Mouse (Mus musculus): Measurements from ENCODE around the gene Ext2. TPM values are rescaled to one million over a fixed set of nuclear protein-coding genes. Genes with fewer than 3 reads are reported as not detected.
A peak's percentile ranks its signal among the peaks of the same experiment; 100 is the strongest.

Gene Ext2
- polyA plus RNA-seq, 1 experiment from 2014 or later, result 126 TPM

DNA sequence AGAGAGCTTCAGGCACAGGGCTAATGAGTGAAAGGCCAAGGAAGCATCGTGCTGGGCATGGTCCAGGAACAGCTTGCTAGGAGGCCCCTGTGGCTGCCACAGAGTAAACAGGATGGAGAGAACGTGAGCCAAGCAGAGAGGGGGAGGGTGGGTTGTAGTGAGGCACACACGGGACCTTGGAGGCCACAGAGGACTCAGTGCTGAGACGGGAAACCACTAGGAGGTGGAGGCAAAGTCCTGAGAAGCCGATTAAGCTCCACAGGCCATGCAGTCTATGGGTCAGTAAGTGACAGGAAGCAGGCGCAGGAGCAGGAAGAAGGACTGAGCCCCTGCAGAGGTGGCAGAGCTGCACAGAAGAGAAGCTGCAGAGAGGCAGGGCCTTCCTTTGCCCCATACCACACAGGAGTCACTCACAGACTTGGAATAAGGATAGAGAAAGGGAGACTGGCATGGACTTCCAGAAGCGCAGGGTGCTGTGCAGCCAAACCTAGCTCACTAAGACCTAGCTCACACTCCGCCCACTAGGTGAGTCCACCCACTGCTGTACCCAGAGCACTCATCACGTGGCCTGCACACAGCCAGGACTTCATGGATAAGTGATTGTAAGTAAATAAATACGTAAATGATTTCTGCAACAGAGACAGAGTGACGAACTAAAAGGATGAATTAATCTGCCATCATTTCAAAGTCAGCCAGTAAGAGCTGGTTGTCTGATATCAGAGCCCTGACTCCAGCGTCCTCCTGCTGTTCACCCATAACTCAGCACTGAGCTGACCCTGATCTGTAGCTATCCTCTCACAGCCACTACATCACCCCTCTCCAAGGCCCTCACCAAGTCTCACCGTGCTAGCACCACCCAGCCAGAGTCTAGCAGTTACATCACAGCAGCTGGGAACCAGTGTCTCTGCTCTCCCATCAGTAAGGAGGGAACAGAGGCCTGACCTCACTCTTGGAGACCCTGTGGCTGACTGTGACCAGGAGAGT is 30.6 kb downstream of the Ext2 start:
- H3K9ac ChIP-seq (replicated peaks; ENCODE audit: low read length), result 0 out of 2 replicates have a peak overlapping the region, but pooled peaks have one; percentile 14
- H3K9me3 ChIP-seq (ENCODE audit: low read length), result no peaks in the 10 kb centered on the region
- 0 out of 2 replicates have a peak overlapping the region, but pooled peaks have one; percentile 12 for H3K4me2 ChIP-seq (replicated peaks; ENCODE audit: low read depth, low read length)
- peaks cover 33% of the 10 kb centered on the region for H3K36me3 ChIP-seq (ENCODE audit: insufficient read depth, low read length)
- WGBS, result 38% methylated on average over 13 of the region's 13 CpGs
- peak overlapping the region; percentile 49 for H3K27ac ChIP-seq (ENCODE audit: low read length)
- no peak overlapping the region for H3K4me3 ChIP-seq (ENCODE audit: low read length)
- ATAC-seq (ENCODE audit: low FRiP score, low TSS enrichment), result peak; percentile 88
- H3K4me1 ChIP-seq (ENCODE audit: insufficient read depth, low read length), result peaks cover 12% of the 10 kb centered on the region
- no peaks in the 10 kb centered on the region for H3K27me3 ChIP-seq (ENCODE audit: insufficient read depth, low read length)

DNA sequence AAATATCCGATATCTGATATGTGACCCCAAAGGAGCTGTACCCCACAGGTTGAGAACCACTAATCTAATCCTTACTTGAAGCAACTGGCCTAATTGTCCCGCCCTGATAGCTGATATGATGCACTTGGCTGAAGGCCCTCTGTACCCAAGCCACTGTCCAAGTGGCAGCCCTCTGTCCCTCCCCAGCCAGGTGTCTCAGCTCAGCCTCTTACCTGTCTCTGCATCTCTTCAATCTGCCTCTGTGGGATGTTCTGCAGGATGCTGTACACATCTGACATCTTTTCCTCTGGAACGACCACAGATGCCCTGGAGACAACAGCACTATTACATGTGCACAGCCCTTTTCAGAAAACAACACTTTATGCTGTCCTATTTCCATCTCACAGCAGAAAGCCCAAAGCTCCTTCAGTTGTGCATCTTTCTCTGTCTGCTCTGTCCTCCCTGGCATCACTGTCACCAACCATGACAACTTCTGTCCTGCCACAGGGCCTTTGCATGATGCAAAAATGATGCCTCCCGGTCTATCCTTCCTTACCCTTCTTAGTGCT is 31.5 kb downstream of the Ext2 start:
- no peak overlapping the region for H3K4me2 ChIP-seq (replicated peaks; ENCODE audit: low read depth, low read length)
- H3K4me1 ChIP-seq (ENCODE audit: insufficient read depth, low read length), result peaks cover 16% of the 10 kb centered on the region
- H3K27me3 ChIP-seq (ENCODE audit: insufficient read depth, low read length), result no peaks in the 10 kb centered on the region
- no peak overlapping the region for H3K9ac ChIP-seq (replicated peaks; ENCODE audit: low read length)
- no peak overlapping the region for H3K4me3 ChIP-seq (ENCODE audit: low read length)
- ATAC-seq (ENCODE audit: low FRiP score, low TSS enrichment), result no peak
- H3K36me3 ChIP-seq (ENCODE audit: insufficient read depth, low read length), result peaks cover 26% of the 10 kb centered on the region
- peak overlapping the region; percentile 49; the same call in 1 of the 2 replicates for H3K27ac ChIP-seq (ENCODE audit: low read length)
- no peaks in the 10 kb centered on the region for H3K9me3 ChIP-seq (ENCODE audit: low read length)
- 83% methylated on average over 4 of the region's 4 CpGs for WGBS

DNA sequence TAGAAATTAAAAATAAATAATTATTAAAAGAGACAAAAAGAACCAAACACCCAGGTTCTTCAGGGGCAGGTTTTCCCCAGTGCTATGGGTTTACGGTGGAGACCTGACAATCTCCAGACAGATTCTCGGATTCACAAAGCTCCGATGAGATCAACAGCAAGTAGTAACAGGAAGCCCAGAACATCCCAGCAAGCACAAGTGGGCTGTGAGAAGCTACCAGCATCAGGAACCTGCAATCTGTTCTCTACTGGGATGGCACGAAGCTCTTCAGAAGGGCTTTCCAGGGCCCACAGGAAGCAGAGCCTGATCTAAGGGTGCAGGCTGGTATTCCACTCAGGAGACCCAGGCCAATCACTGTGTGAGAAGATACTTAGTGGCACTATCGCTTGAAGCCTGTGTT is 33.8 kb downstream of the Ext2 start:
- Histone ChIP-seq H3K27me3 (ENCODE audit: insufficient read depth, low read length) (no peaks in the 10 kb centered on the region), H3K36me3 (ENCODE audit: insufficient read depth, low read length) (peaks cover 14% of the 10 kb centered on the region; the same call in 1 of the 2 replicates), H3K9me3 (ENCODE audit: low read length) (no peaks in the 10 kb centered on the region), H3K4me1 (ENCODE audit: insufficient read depth, low read length) (peaks cover 24% of the 10 kb centered on the region), H3K27ac (ENCODE audit: low read length) (no peak overlapping the region), H3K9ac (replicated peaks; ENCODE audit: low read length) (no peak overlapping the region), H3K4me3 (ENCODE audit: low read length) (no peak overlapping the region), H3K4me2 (replicated peaks; ENCODE audit: low read depth, low read length) (no peak overlapping the region)
- ATAC-seq (ENCODE audit: low FRiP score, low TSS enrichment), result no peak
- 87% methylated on average over 5 of the region's 5 CpGs for WGBS

DNA sequence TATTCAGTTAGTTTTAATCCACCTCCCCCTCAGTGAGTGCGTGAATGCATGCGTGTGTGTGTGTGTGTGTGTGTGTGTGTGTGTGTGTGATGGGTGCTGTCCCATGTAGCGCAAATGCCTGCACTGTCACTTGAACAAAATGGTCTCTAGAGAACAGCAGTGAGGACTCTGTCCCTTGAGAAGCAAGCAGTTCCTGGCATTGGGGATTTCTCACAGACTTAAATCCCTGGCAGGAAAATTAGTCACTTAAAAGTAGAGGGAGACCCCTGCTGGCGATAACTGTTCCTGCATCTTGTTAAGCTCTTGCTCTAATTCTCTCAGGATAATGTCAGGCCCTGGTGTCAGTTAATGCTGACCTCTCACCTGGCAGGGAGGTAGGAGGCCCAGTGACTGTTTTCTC is 36.2 kb downstream of the Ext2 start:
- Histone ChIP-seq H3K9ac (replicated peaks; ENCODE audit: low read length) (no peak overlapping the region), H3K27me3 (ENCODE audit: insufficient read depth, low read length) (no peaks in the 10 kb centered on the region), H3K4me2 (replicated peaks; ENCODE audit: low read depth, low read length) (no peak overlapping the region), H3K4me3 (ENCODE audit: low read length) (no peak overlapping the region), H3K27ac (ENCODE audit: low read length) (no peak overlapping the region), H3K36me3 (ENCODE audit: insufficient read depth, low read length) (peaks cover 14% of the 10 kb centered on the region; the same call in 1 of the 2 replicates), H3K9me3 (ENCODE audit: low read length) (no peaks in the 10 kb centered on the region), H3K4me1 (ENCODE audit: insufficient read depth, low read length) (peaks cover 15% of the 10 kb centered on the region)
- WGBS, result 39% methylated on average over 4 of the region's 4 CpGs
- ATAC-seq (ENCODE audit: low FRiP score, low TSS enrichment), result 0 out of 2 replicates have a peak, but pooled peaks have one; percentile 23

DNA sequence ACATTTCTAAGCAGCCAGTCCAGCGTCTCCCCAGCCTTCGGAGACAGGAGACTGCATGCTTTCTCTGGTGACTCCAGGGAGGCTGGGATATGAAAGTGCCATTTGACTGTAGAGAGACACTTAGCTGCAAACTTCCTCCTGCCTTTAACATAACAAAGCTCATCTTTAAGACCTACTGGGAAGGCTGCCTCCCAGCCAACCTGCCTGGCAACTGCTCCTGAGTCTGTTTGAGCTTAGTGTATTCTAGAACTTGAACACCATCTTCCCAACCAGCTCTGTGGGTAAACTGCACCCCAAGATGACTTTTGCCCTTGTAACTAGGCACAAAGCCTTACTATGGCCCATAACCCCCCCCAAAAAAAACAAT is 37.0 kb downstream of the Ext2 start:
- 22% methylated on average over 2 of the region's 2 CpGs for WGBS
- no peak overlapping the region for H3K4me2 ChIP-seq (replicated peaks; ENCODE audit: low read depth, low read length)
- ATAC-seq (ENCODE audit: low FRiP score, low TSS enrichment), result no peak
- H3K4me1 ChIP-seq (ENCODE audit: insufficient read depth, low read length), result peaks cover 22% of the 10 kb centered on the region
- no peak overlapping the region for H3K9ac ChIP-seq (replicated peaks; ENCODE audit: low read length)
- H3K27me3 ChIP-seq (ENCODE audit: insufficient read depth, low read length), result no peaks in the 10 kb centered on the region
- peaks cover 11% of the 10 kb centered on the region; the same call in 1 of the 2 replicates for H3K36me3 ChIP-seq (ENCODE audit: insufficient read depth, low read length)
- no peak overlapping the region for H3K27ac ChIP-seq (ENCODE audit: low read length)
- H3K9me3 ChIP-seq (ENCODE audit: low read length), result no peaks in the 10 kb centered on the region
- H3K4me3 ChIP-seq (ENCODE audit: low read length), result no peak overlapping the region

DNA sequence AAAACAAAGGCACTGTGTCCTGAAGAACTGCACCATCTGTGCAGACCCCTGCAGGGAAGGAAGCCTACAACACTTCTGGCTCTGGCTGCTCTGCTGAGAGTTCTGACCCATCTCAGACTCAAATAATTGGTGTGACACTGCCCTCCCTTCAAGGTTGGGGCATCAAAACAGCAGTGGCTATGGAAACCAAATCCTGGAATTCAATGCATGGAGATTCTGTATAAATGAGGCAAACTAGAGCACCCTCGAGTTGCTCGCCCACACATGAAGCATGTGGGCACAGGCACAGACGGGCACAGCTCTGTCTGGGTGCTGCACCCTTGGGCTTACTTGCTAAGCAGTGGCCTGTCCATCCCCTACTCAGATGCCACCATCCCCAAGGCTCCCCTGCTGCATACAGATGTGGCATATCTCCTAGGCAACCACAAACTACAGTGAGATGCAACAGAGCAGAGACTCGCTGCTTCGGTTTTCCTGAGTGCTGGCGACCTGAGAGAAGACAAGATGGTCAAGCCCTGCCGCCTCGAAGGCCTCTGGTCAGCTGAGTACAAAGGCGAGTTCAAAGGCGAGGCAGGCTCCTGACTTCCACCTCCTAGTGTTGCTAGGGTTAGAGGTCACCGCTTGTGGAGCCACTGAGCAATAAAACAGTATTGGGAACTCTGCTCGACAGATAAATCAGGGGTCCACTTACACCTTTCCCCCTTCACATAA is 37.5 kb downstream of the Ext2 start:
- 40% methylated on average over 12 of the region's 12 CpGs for WGBS
- H3K4me3 ChIP-seq (ENCODE audit: low read length), result no peak overlapping the region
- H3K4me2 ChIP-seq (replicated peaks; ENCODE audit: low read depth, low read length), result no peak overlapping the region
- peaks cover 8% of the 10 kb centered on the region; the same call in 1 of the 2 replicates for H3K36me3 ChIP-seq (ENCODE audit: insufficient read depth, low read length)
- no peaks in the 10 kb centered on the region for H3K9me3 ChIP-seq (ENCODE audit: low read length)
- H3K27ac ChIP-seq (ENCODE audit: low read length), result no peak overlapping the region
- H3K4me1 ChIP-seq (ENCODE audit: insufficient read depth, low read length), result peaks cover 28% of the 10 kb centered on the region
- H3K9ac ChIP-seq (replicated peaks; ENCODE audit: low read length), result no peak overlapping the region
- no peaks in the 10 kb centered on the region for H3K27me3 ChIP-seq (ENCODE audit: insufficient read depth, low read length)
- ATAC-seq (ENCODE audit: low FRiP score, low TSS enrichment), result peak; percentile 27; the same call in 1 of the 2 replicates

DNA sequence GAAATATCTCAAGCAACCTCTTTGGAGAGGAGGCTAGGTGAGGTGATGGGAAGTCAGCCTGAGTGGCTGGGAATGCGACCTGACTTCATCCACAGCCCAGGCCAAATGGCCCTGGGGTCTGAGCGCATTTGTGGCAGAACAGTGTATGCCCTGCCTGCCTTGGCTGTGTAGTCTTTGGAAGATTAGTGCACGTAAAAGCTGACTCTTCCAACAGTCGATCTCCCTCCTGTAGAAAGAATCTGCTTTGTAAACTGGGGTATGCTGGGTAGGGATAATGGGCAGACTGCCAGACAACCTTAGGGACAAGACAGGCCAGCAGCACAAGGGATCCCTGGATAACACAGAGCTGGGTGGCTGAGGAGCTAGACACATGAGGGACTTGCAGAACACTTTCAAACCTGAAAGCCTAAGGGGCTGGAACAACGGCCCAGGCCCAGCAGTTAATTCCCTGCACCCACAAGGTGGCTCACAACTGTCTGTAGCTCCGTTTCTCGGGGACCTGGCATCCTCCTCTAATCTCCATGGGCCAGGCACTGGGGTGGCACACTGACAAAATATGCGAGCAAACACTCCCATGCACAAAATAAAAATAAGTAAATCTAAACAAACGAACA is 38.3 kb downstream of the Ext2 start:
- 81% methylated on average over 9 of the region's 9 CpGs for WGBS
- Histone ChIP-seq H3K9me3 (ENCODE audit: low read length) (no peaks in the 10 kb centered on the region), H3K27ac (ENCODE audit: low read length) (no peak overlapping the region), H3K27me3 (ENCODE audit: insufficient read depth, low read length) (no peaks in the 10 kb centered on the region), H3K36me3 (ENCODE audit: insufficient read depth, low read length) (peaks cover 7% of the 10 kb centered on the region; the same call in 1 of the 2 replicates), H3K4me3 (ENCODE audit: low read length) (no peak overlapping the region), H3K9ac (replicated peaks; ENCODE audit: low read length) (no peak overlapping the region), H3K4me2 (replicated peaks; ENCODE audit: low read depth, low read length) (no peak overlapping the region), H3K4me1 (ENCODE audit: insufficient read depth, low read length) (peaks cover 36% of the 10 kb centered on the region)
- no peak for ATAC-seq (ENCODE audit: low FRiP score, low TSS enrichment)

DNA sequence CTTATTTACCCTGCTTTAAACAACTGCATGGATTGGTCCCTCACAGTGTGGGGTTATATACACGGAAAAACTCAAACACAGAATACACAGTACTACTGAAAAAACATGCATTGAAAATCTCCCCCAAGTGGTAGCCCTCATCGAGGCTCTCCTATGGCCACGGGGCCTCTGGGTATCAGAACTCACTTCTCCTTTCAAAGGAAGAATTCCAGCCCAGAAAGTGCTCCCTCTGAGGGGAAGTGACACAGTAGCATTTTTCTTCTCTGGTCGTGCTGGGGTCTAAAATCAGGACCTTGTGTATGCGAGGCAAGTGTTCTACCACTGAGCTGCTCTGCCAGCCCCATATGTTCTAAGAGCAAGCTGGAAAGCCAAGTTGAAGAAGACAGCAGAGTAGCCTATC is 39.7 kb downstream of the Ext2 start:
- WGBS, result 62% methylated on average over 5 of the region's 5 CpGs
- ATAC-seq (ENCODE audit: low FRiP score, low TSS enrichment), result no peak
- H3K9ac ChIP-seq (replicated peaks; ENCODE audit: low read length), result no peak overlapping the region
- H3K36me3 ChIP-seq (ENCODE audit: insufficient read depth, low read length), result 0 out of 2 replicates have a peak, but pooled peaks cover 4% of the 10 kb centered on the region
- no peaks in the 10 kb centered on the region for H3K27me3 ChIP-seq (ENCODE audit: insufficient read depth, low read length)
- no peak overlapping the region for H3K4me2 ChIP-seq (replicated peaks; ENCODE audit: low read depth, low read length)
- H3K9me3 ChIP-seq (ENCODE audit: low read length), result no peaks in the 10 kb centered on the region
- H3K27ac ChIP-seq (ENCODE audit: low read length), result no peak overlapping the region
- no peak overlapping the region for H3K4me3 ChIP-seq (ENCODE audit: low read length)
- H3K4me1 ChIP-seq (ENCODE audit: insufficient read depth, low read length), result peaks cover 36% of the 10 kb centered on the region

DNA sequence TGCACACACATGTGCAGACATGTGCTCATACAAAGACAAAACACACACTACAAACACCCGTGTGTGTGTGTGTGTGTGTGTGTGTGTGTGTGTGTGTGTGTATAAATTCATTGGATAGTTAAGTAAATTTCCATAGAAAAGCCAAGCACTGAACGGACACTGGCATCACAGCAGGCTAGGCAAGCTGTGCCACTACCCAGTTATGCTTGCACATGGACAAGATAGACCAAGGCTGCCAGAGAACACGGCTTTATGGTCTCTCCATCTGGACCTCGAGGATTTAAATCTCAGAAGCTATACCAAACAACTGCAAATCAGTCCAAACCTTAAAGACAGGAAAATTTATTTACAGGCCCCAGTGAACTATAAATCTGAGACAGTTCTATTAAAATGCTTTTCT is 40.2 kb downstream of the Ext2 start:
- Histone ChIP-seq H3K9ac (replicated peaks; ENCODE audit: low read length) (no peak overlapping the region), H3K27me3 (ENCODE audit: insufficient read depth, low read length) (no peaks in the 10 kb centered on the region), H3K4me1 (ENCODE audit: insufficient read depth, low read length) (peaks cover 36% of the 10 kb centered on the region), H3K27ac (ENCODE audit: low read length) (no peak overlapping the region), H3K4me2 (replicated peaks; ENCODE audit: low read depth, low read length) (no peak overlapping the region), H3K9me3 (ENCODE audit: low read length) (no peaks in the 10 kb centered on the region), H3K4me3 (ENCODE audit: low read length) (no peak overlapping the region), H3K36me3 (ENCODE audit: insufficient read depth, low read length) (0 out of 2 replicates have a peak, but pooled peaks cover 2% of the 10 kb centered on the region)
- 64% methylated on average over 4 of the region's 4 CpGs for WGBS
- ATAC-seq (ENCODE audit: low FRiP score, low TSS enrichment), result no peak
